Mouse (Mus musculus): ENCODE data around the gene Ldhb. TPM values are rescaled to one million over a fixed set of nuclear protein-coding genes. Genes with fewer than 3 reads are reported as not detected.

Gene Ldhb
- polyA plus RNA-seq, 1 experiment: 701 TPM

Other genes with a start within 250 kb of the Ldhb start
- not detected in 2 replicates for gene Iapp, start 209.5 kb downstream of the Ldhb start, polyA plus RNA-seq (2012; rRNA removed)
- gene Slco1a5, start 185.0 kb downstream of the Ldhb start, polyA plus RNA-seq (2012; rRNA removed): not detected in 2 replicates
- gene Pyroxd1, start 162.3 kb downstream of the Ldhb start, polyA plus RNA-seq (2012; rRNA removed): 12.8 and 14.1 TPM in 2 replicates
- 12.0 and 13.2 TPM in 2 replicates for gene Recql, start 120.9 kb downstream of the Ldhb start, polyA plus RNA-seq (2012; rRNA removed)
- 22.0 and 23.8 TPM in 2 replicates for gene Golt1b, start 120.7 kb downstream of the Ldhb start, polyA plus RNA-seq (2012; rRNA removed)
- 1.8 and 2.0 TPM in 2 replicates for gene Spx, start 94.5 kb downstream of the Ldhb start, polyA plus RNA-seq (2012; rRNA removed)
- gene Gys2, start 34.8 kb downstream of the Ldhb start, polyA plus RNA-seq (2012; rRNA removed): 0.04 and 0.44 TPM in 2 replicates
- 21.7 and 24.0 TPM in 2 replicates for gene Kcnj8, start 63.7 kb upstream of the Ldhb start, polyA plus RNA-seq (2012; rRNA removed)
- 20.2 and 33.7 TPM in 2 replicates for gene Abcc9, start 194.4 kb upstream of the Ldhb start, polyA plus RNA-seq (2012; rRNA removed)
- 44.3 and 47.6 TPM in 2 replicates for gene Cmas, start 248.7 kb upstream of the Ldhb start, polyA plus RNA-seq (2012; rRNA removed)